In genomic region chr13:47168484-47168883, GRCm38 (mm10) we compare ENCODE assay signal across 32 mouse cellular contexts. TPM values are rescaled to one million over a fixed set of nuclear protein-coding genes. Genes with fewer than 3 reads are reported as not detected.
DNase-seq lines count a peak whose midpoint lies in the region; ATAC-seq and TF ChIP-seq lines count a peak whose summit lies in the region.
"Had no signal": no experiment of that assay in that cellular context is flagged by ENCODE, and none has a peak within 500 bp of the region (broad histone marks: within the 10 kb centered on the region; RNA-seq: fewer than 3 reads in every experiment).

No protein-coding gene starts in this region.

- no peaks in the 10 kb centered on the region for H3K9me3 ChIP-seq in embryonic facial prominence, embryonic 11.5 days (replicated peaks; ENCODE audit: control insufficient read depth, low read length)
- H3K9me3 ChIP-seq in embryonic facial prominence, embryonic 10.5 days, result peaks cover 2% of the 10 kb centered on the region; the same call in 1 of the 2 replicates
- H3K9me3 ChIP-seq in ES-E14 (ENCODE audit: control insufficient read depth, insufficient read depth, low read depth, low read length), result no peaks in the 10 kb centered on the region
- no peaks in the 10 kb centered on the region for H3K9me3 ChIP-seq in midbrain, embryonic 15.5 days
- H3K9me3 ChIP-seq: embryonic facial prominence, embryonic 13.5 days; heart, embryonic 13.5 days had no signal

- H3K27ac ChIP-seq in embryonic facial prominence, embryonic 11.5 days (replicated peaks; ENCODE audit: low read depth, low read length), result no peak overlapping the region
- no peak overlapping the region for H3K27ac ChIP-seq in embryonic facial prominence, embryonic 10.5 days (replicated peaks)
- H3K27ac ChIP-seq in ES-E14 (ENCODE audit: insufficient read depth, low read depth, low read length, poor library complexity, severe bottlenecking), result no peak overlapping the region
- H3K27ac ChIP-seq in midbrain, embryonic 15.5 days, result no peak overlapping the region
- H3K27ac ChIP-seq: embryonic facial prominence, embryonic 13.5 days; forebrain, embryonic 10.5 days; forebrain, embryonic 13.5 days; heart, adult 2 months; heart, embryonic 10.5 days; heart, embryonic 13.5 days; hindbrain, embryonic 14.5 days; hindbrain, postnatal 0 days had no signal

- no peaks in the 10 kb centered on the region for H3K4me1 ChIP-seq in embryonic facial prominence, embryonic 11.5 days (ENCODE audit: control insufficient read depth, insufficient read depth, low read length)
- peaks cover 11% of the 10 kb centered on the region; the same call in 1 of the 2 replicates for H3K4me1 ChIP-seq in embryonic facial prominence, embryonic 10.5 days
- H3K4me1 ChIP-seq in ES-E14 (ENCODE audit: control insufficient read depth in 2 of 2, insufficient read depth in 2 of 2, low read length in 2 of 2, poor library complexity in 1 of 2), result peaks cover 0 to 5% of the 10 kb centered on the region in 2 experiments; a peak in 2 of 4 replicates
- H3K4me1 ChIP-seq in midbrain, embryonic 15.5 days, result no peaks in the 10 kb centered on the region
- H3K4me1 ChIP-seq: forebrain, embryonic 13.5 days had no signal

- 17% methylated on average over 11 of the region's 11 CpGs for WGBS in embryonic facial prominence, embryonic 11.5 days
- 23% methylated on average over 11 of the region's 11 CpGs for WGBS in embryonic facial prominence, embryonic 10.5 days
- 62% methylated on average over 11 of the region's 11 CpGs for WGBS in midbrain, embryonic 15.5 days

- in situ Hi-C loops in ES-E14 (cut with MboI; ENCODE audit: low sequenced_read_pairs in 2 of 2, unreplicated experiment in 2 of 2), result no loop called here

- no peaks in the 10 kb centered on the region for H3K36me3 ChIP-seq in embryonic facial prominence, embryonic 11.5 days (replicated peaks; ENCODE audit: control insufficient read depth, insufficient read depth, low read depth, low read length)
- H3K36me3 ChIP-seq in embryonic facial prominence, embryonic 10.5 days (replicated peaks), result no peaks in the 10 kb centered on the region
- H3K36me3 ChIP-seq in ES-E14 (ENCODE audit: control insufficient read depth, insufficient read depth, low read length, poor library complexity, severe bottlenecking), result no peaks in the 10 kb centered on the region; the same call in 1 of the 2 replicates
- no peaks in the 10 kb centered on the region for H3K36me3 ChIP-seq in midbrain, embryonic 15.5 days (replicated peaks)
- H3K36me3 ChIP-seq: embryonic facial prominence, embryonic 13.5 days; forebrain, embryonic 10.5 days had no signal

- no peak overlapping the region for H3K4me3 ChIP-seq in embryonic facial prominence, embryonic 11.5 days (ENCODE audit: low read depth, low read length)
- no peak overlapping the region for H3K4me3 ChIP-seq in embryonic facial prominence, embryonic 10.5 days
- H3K4me3 ChIP-seq in ES-E14 (ENCODE audit: insufficient read depth in 1 of 2, low read depth in 1 of 2, low read length in 2 of 2, poor library complexity in 1 of 2, severe bottlenecking in 1 of 2), result no peak overlapping the region
- no peak overlapping the region for H3K4me3 ChIP-seq in midbrain, embryonic 15.5 days
- H3K4me3 ChIP-seq: embryonic facial prominence, embryonic 13.5 days; erythroblast, embryonic 14.5 days; forebrain, embryonic 10.5 days; forebrain, embryonic 13.5 days; heart, adult 2 months; heart, embryonic 10.5 days; heart, embryonic 13.5 days had no signal

- ATAC-seq in embryonic facial prominence, embryonic 11.5 days (replicated peaks; ENCODE audit: insufficient number of reproducible peaks, low FRiP score, low TSS enrichment, low read depth), result no peak
- no peak for ATAC-seq in midbrain, embryonic 15.5 days (replicated peaks)
- ATAC-seq: forebrain, embryonic 13.5 days; forebrain, embryonic 16.5 days; hindbrain, postnatal 0 days; inflammation-experienced regulatory T-cells, adult 6 months; intestine, embryonic 16.5 days had no signal

- DNase-seq in embryonic facial prominence, embryonic 11.5 days (ENCODE audit: low spot score), result peak; percentile 28
- no peak for DNase-seq in embryonic facial prominence, embryonic 10.5 days (ENCODE audit: low spot score)
- peak; percentile 69 for DNase-seq in urinary bladder, postnatal 14 days (ENCODE audit: low spot score)
- no peak for DNase-seq in urinary bladder, adult 2 months (ENCODE audit: low spot score)
- DNase-seq in ES-E14 (ENCODE audit: low read depth, low spot score), result peak; percentile 13
- DNase-seq in fat pad, adult 2 months (ENCODE audit: extremely low read depth, low read depth, low spot score), result peak; percentile 63
- no peak for DNase-seq in adrenal gland, adult (ENCODE audit: inconsistent age in 2 of 2, low spot score in 1 of 2)
- DNase-seq: adrenal gland, postnatal 10 days; adrenal gland, postnatal 36 days; B cell, adult 2 months; cerebellum, adult 18-20 months; cerebellum, adult 9-10 months; cerebellum, postnatal 25 days; embryo, embryonic 11 days; gastrocnemius, postnatal 10 days; gastrocnemius, postnatal 36 days; heart, adult 2 months; heart, postnatal 14 days; heart, postnatal 4 days had no signal

- no peak overlapping the region for H3K4me2 ChIP-seq in embryonic facial prominence, embryonic 11.5 days (ENCODE audit: low read depth, low read length)
- H3K4me2 ChIP-seq in midbrain, embryonic 15.5 days, result no peak overlapping the region
- H3K4me2 ChIP-seq: embryonic facial prominence, embryonic 13.5 days; forebrain, embryonic 13.5 days; heart, embryonic 13.5 days; hindbrain, embryonic 14.5 days had no signal

- H3K9ac ChIP-seq in embryonic facial prominence, embryonic 11.5 days (replicated peaks; ENCODE audit: low read length), result no peak overlapping the region
- no peak overlapping the region for H3K9ac ChIP-seq in ES-E14 (ENCODE audit: insufficient read depth, low read depth, low read length, poor library complexity, severe bottlenecking)
- H3K9ac ChIP-seq in midbrain, embryonic 15.5 days, result no peak overlapping the region
- H3K9ac ChIP-seq: embryonic facial prominence, embryonic 13.5 days; forebrain, embryonic 13.5 days; heart, embryonic 13.5 days; hindbrain, embryonic 14.5 days had no signal

- H3K27me3 ChIP-seq in embryonic facial prominence, embryonic 11.5 days (ENCODE audit: control insufficient read depth, insufficient read depth, low read length), result no peaks in the 10 kb centered on the region
- no peaks in the 10 kb centered on the region for H3K27me3 ChIP-seq in embryonic facial prominence, embryonic 10.5 days (replicated peaks; ENCODE audit: low read depth, poor library complexity, severe bottlenecking)
- no peaks in the 10 kb centered on the region for H3K27me3 ChIP-seq in midbrain, embryonic 15.5 days (replicated peaks)
- H3K27me3 ChIP-seq: CH12.LX; embryonic facial prominence, embryonic 13.5 days; forebrain, embryonic 13.5 days; heart, embryonic 13.5 days had no signal

TF ChIP-seq in ES-E14, 5 proteins besides CTCF, POLR2A, EP300 and RAD21:
- TF ChIP-seq ZC3H11A (IDR thresholded peaks at IDR 0.05; ENCODE audit: borderline replicate concordance, low read depth, low read length) (no peak), ZNF384 (IDR thresholded peaks at IDR 0.05; ENCODE audit: low read depth, low read length) (no peak), HCFC1 (IDR thresholded peaks at IDR 0.05; ENCODE audit: borderline replicate concordance, insufficient read depth, low read length) (no peak), MAFK (IDR thresholded peaks at IDR 0.05; ENCODE audit: insufficient read depth, low read depth, low read length) (no peak), CHD2 (IDR thresholded peaks at IDR 0.05; ENCODE audit: low read depth, low read length) (no peak)

RNA-seq across cellular contexts. Expression of gene Rnf144b, which starts 46.0 kb away (rescaled TPM):
- polyA plus RNA-seq in embryonic facial prominence, embryonic 11.5 days (2014; fragmentation: Nextera tagmentation; extraction: Ambion mirVana), result 1.5 and 1.7 TPM in 2 replicates
- polyA plus RNA-seq in embryonic facial prominence, embryonic 10.5 days (2016; fragmentation: Nextera tagmentation; extraction: Ambion mirVana), result 0.79 and 0.90 TPM in 2 replicates
- polyA plus RNA-seq in urinary bladder, adult 2 months (2012; rRNA removed), result 48.5 and 56.6 TPM in 2 replicates
- total RNA-seq in ES-E14 (2012; rRNA removed), result 0.42 and 1.2 TPM in 2 replicates
- polyA plus RNA-seq in midbrain, embryonic 15.5 days (2015; fragmentation: Nextera tagmentation; extraction: Ambion mirVana), result 0.74 and 0.91 TPM in 2 replicates
- total RNA-seq: CH12.LX had no signal
- polyA plus RNA-seq: erythroblast, embryonic 14.5 days had no signal

Comparison
In these comparisons a context has a peak if more than half of its experiments do, and no peak if none do; other contexts are left out.
1. DNase-seq: peak in embryonic facial prominence, embryonic 11.5 days (single experiment), urinary bladder, postnatal 14 days (single experiment), ES-E14 (single experiment) and fat pad, adult 2 months (single experiment); none in embryonic facial prominence, embryonic 10.5 days (single experiment), urinary bladder, adult 2 months (single experiment) and adrenal gland, adult (0 of 2).
2. RNA of gene Rnf144b, which starts 46.0 kb away (polyA plus RNA-seq): 48.5 to 56.6 TPM in urinary bladder, adult 2 months; 1.5 to 1.7 TPM in embryonic facial prominence, embryonic 11.5 days, 0.79 to 0.90 TPM in embryonic facial prominence, embryonic 10.5 days and 0.74 to 0.91 TPM in midbrain, embryonic 15.5 days; every median in the first group is over 10 times any median in the second.